Mouse (Mus musculus) frontal cortex, adult (tissue): Measurements from ENCODE around the gene Ppfia3.

Source experiments
- ATAC-seq: cut with Nextera tagmentation; 2 replicates; pipeline ENCODE4 v1.9.2; 2017; ENCODE audit warnings: mild to moderate bottlenecking, moderate library complexity, mixed read lengths; ENCODE audit not compliant: low TSS enrichment

Ppfia3 gene

GRCm38 (mm10) chr7:45312686-45313453 lies 53.9 kb downstream of the Ppfia3 start:
- ATAC-seq: no peak

- ATAC-seq: no peak
These were observed 54.8 kb downstream of the Ppfia3 start for GRCm38 (mm10) chr7:45312023-45312422.

GRCm38 (mm10) chr7:45309455-45309854 lies 57.4 kb downstream of the Ppfia3 start:
- no peak for ATAC-seq

GRCm38 (mm10) chr7:45308551-45309240 lies 58.1 kb downstream of the Ppfia3 start:
- ATAC-seq: no peak

GRCm38 (mm10) chr7:45305275-45305674 lies 61.5 kb downstream of the Ppfia3 start:
- ATAC-seq: peak; percentile 34; the same call in 1 of the 2 replicates

DNA sequence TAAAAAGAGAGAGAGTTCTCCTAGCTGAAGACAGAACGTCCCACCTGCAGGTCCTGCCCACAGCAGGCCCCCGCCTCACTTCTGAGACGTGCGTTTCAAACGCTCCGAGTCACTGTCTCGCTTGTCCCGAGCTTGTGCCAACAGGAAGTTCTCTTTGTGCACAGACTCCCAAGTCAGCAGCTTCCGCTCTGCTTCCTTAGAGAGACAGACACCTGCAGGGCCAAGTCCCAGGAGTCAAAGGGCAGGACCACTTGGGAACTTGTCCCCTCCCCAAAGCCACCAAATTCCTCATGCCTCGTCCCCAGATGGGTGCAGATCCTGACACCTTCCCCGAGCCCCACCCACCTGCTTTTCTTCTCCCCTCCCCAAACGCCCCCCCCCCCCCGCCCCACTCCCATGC lies 62.0 kb downstream of the Ppfia3 start:
- ATAC-seq: no peak

DNA sequence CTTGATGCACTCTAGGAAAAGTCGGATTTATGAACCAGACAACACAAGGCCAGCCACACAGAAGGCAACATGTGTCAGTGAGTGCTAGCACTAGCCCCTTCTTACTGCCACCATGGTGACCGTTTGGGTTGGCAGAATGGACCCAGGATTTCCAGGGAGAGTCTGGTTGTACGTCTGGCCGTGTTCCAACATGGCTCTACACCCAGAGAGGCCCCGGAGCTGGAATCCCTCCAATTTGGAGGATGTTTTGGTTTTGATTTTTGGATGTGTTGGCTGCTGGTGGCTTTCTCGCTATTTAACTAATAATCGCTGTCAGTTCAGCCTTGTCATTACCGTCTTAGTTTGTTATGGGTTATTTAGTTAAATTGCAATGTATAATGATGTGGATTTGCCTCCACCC lies 64.2 kb downstream of the Ppfia3 start:
- no peak for ATAC-seq

- ATAC-seq: peak; percentile 66
These were observed 66.5 kb downstream of the Ppfia3 start for GRCm38 (mm10) chr7:45300270-45300669.

- ATAC-seq: peak; percentile 80
These were observed 67.1 kb downstream of the Ppfia3 start for GRCm38 (mm10) chr7:45299752-45300151.

DNA sequence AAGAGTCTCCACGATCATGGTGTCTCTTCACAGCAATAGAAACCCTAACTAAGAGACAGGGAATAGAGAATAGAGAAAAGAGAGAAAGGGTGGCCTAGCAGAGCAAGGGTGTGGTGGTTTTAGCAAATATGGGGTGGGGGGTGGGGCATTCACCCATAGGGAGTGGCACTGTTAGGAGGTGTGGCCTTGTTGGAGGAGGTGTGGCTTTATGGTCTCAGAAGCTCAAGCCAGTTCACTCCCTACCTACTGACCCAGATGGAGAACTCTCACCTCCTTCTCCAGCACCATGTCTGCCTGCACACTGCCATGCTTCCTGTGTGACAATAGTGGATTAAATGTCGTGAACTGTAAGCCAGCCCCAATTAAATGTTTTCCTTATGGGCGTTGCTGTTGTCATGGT lies 69.3 kb downstream of the Ppfia3 start:
- no peak for ATAC-seq

DNA sequence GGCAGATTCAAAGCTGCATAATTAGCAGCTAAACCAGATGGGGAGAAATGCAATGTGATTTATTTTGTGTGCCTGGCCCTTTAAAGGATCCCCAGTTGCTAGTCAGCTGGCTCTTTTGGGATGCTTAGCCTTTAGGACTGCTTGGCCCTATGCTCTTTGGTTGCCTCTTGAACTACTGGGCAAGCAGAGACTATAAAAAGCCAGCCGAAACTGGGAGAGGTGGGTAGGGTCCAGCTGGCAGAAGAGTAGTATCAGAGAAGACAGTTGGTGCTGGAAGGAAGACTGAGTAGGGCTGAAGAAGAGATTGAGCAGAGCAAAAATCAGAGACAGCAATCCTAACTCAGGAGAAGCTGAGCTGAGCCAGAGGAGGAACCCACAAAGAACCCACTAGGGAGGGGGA lies 70.2 kb downstream of the Ppfia3 start:
- no peak for ATAC-seq
